Mouse (Mus musculus) NIH3T3 (cell line): Measurements from ENCODE around the gene Gm9821.

Experiments
- DNase-seq: peaks from one replicate; pipeline ENCODE4 v3.0.0-alpha.2; 2012; ENCODE audit warnings: low read depth

The Gm9821 gene

GRCm38 (mm10) chr2:91926949-91927348, 18.6 kb upstream of the Gm9821 start, which contains the start of gene Chrm4:
Gene Chrm4 (plus strand): TSS chr2:91927249.
- DNase-seq, result no peak

- DNase-seq, result peak; percentile 25
Observed at GRCm38 (mm10) chr2:91927826-91928533, 17.5 kb upstream of the Gm9821 start.

GRCm38 (mm10) chr2:91928534-91929350, 16.8 kb upstream of the Gm9821 start:
- no peak for DNase-seq

- no peak for DNase-seq
Observed at GRCm38 (mm10) chr2:91929455-91929854, 16.0 kb upstream of the Gm9821 start.

- DNase-seq, result peak; percentile 73
Observed at GRCm38 (mm10) chr2:91929936-91930335, 15.6 kb upstream of the Gm9821 start.

- DNase-seq, result no peak
Observed at GRCm38 (mm10) chr2:91930761-91931291, 14.7 kb upstream of the Gm9821 start.

- no peak for DNase-seq
Observed at GRCm38 (mm10) chr2:91931328-91932159, 14.0 kb upstream of the Gm9821 start.

- DNase-seq, result no peak
Observed at GRCm38 (mm10) chr2:91932160-91932711, 13.3 kb upstream of the Gm9821 start, which contains the start of gene Mdk. Gene Mdk (minus strand): TSS chr2:91932297.

- DNase-seq, result no peak
Observed at GRCm38 (mm10) chr2:91932737-91933350, 12.7 kb upstream of the Gm9821 start.

- DNase-seq, result no peak
Observed at GRCm38 (mm10) chr2:91933471-91933870, 12.0 kb upstream of the Gm9821 start.

- DNase-seq, result no peak
Observed at GRCm38 (mm10) chr2:91934016-91934415, 11.5 kb upstream of the Gm9821 start.

GRCm38 (mm10) chr2:91934826-91935525, 10.5 kb upstream of the Gm9821 start:
- no peak for DNase-seq

GRCm38 (mm10) chr2:91936154-91936553, 9.3 kb upstream of the Gm9821 start:
- DNase-seq, result no peak

- DNase-seq, result no peak
Observed at GRCm38 (mm10) chr2:91939303-91939935, 6.1 kb upstream of the Gm9821 start.

GRCm38 (mm10) chr2:91942356-91942755, 3.1 kb upstream of the Gm9821 start:
- DNase-seq, result peak; percentile 19

GRCm38 (mm10) chr2:91944170-91944950, 1.1 kb upstream of the Gm9821 start:
- DNase-seq, result peak; percentile 82

- no peak for DNase-seq
Observed at GRCm38 (mm10) chr2:91946836-91947235, 1.3 kb downstream of the Gm9821 start.

GRCm38 (mm10) chr2:91947397-91948150, 2.1 kb downstream of the Gm9821 start:
- peak; percentile 34 for DNase-seq

- no peak for DNase-seq
Observed at GRCm38 (mm10) chr2:91948151-91948509, 2.6 kb downstream of the Gm9821 start.
